Mouse (Mus musculus) cortical plate, adult 2 months (tissue): ENCODE results near the gene Col1a2. TPM values are rescaled to one million over a fixed set of nuclear protein-coding genes. Genes with fewer than 3 reads are reported as not detected.

Experiments used
- H3K27ac ChIP-seq: fragments of 200-500 bp; 2 replicates; pipeline ENCODE4 v1.5.1; 2012; ENCODE audit warnings: low read length, control low read depth, inconsistent platforms; ENCODE audit not compliant: insufficient read depth
- H3K4me1 ChIP-seq: fragments of 200-500 bp; 2 replicates; pipeline ENCODE4 v1.6.1; 2011; ENCODE audit warnings: low read length; ENCODE audit not compliant: control insufficient read depth, insufficient read depth
- H3K4me3 ChIP-seq: fragments of 200-500 bp; 2 replicates; pipeline ENCODE4 v1.5.1; 2011; ENCODE audit warnings: mild to moderate bottlenecking, low read length, control low read depth; ENCODE audit not compliant: insufficient read depth
- CTCF ChIP-seq: fragments of 200-500 bp; IDR thresholded peaks from 2 replicates; pipeline ENCODE4 v1.5.1; 2011; ENCODE audit warnings: mild to moderate bottlenecking, control low read depth, low read length; ENCODE audit not compliant: insufficient read depth; ENCODE audit errors: extremely low read depth
- POLR2A ChIP-seq: fragments of 200-500 bp; IDR thresholded peaks from 2 replicates; pipeline ENCODE4 v1.6.1; 2011; ENCODE audit warnings: mild to moderate bottlenecking, low read length, control low read depth; ENCODE audit not compliant: insufficient read depth; ENCODE audit errors: extremely low read depth
- polyA plus RNA-seq: library from polyadenylated mRNA; depleted of rRNA; stranded (reverse); fragments of >200 nt; gene quantifications from 2 replicates; pipeline ENCODE4 v1.2.3, GENCODE M21; 2012; rRNA removed

Gene Col1a2
- polyA plus RNA-seq: 6.5 and 8.1 TPM in 2 replicates

GRCm38 (mm10) chr6:4504603-4505131, at the start of gene Col1a2:
TSS of gene Col1a2 (plus strand) at chr6:4504814.
- Histone ChIP-seq H3K4me3 (peak within 1 kb of the TSS; percentile 4; the same call in 1 of the 2 replicates), H3K27ac (no peak within 1 kb of the TSS), H3K4me1 (no peaks in the 10 kb centered on the region)
- no peak for TF ChIP-seq POLR2A
- TF ChIP-seq CTCF: no peak

- TF ChIP-seq CTCF (no peak), POLR2A (no peak)
- no peaks in the 10 kb centered on the region for H3K4me1 ChIP-seq
- H3K4me3 ChIP-seq: no peak overlapping the region
- H3K27ac ChIP-seq: no peak overlapping the region
Measured at GRCm38 (mm10) chr6:4455518-4455917, 49.1 kb upstream of the Col1a2 start.

DNA sequence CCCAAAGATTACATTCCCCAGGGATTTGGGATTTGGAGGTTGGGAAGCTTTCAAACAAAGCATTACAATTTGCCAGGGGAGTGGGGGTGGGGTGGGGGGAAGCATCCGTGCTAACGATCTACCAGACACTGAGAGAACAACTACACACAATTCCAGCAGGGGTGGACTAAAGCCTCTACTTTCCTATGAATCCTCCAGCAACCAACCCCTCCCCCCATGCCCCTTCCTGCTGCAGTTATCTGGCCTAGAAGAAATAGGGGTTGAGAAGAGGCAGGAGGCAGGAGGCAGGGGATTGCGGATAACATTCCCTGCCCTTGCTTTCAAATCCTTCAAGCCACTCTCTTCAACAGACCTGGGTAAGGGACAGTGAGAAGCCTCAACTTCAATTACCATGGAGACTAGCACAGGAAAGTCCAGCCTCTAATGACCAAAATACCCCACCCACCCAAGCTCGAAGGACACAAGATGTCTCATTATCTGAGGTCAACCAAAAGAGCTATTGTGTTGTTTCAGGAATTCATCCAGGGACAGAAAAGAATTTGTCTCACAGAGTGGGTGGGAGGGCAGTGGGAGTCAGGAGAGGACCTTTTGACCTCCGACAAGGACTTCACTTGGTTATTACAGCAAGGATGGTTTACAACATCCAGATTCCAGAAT, 48.5 kb upstream of the Col1a2 start:
- no peak overlapping the region for H3K4me3 ChIP-seq
- no peaks in the 10 kb centered on the region for H3K4me1 ChIP-seq
- TF ChIP-seq POLR2A: no peak
- TF ChIP-seq CTCF: no peak
- no peak overlapping the region for H3K27ac ChIP-seq

DNA sequence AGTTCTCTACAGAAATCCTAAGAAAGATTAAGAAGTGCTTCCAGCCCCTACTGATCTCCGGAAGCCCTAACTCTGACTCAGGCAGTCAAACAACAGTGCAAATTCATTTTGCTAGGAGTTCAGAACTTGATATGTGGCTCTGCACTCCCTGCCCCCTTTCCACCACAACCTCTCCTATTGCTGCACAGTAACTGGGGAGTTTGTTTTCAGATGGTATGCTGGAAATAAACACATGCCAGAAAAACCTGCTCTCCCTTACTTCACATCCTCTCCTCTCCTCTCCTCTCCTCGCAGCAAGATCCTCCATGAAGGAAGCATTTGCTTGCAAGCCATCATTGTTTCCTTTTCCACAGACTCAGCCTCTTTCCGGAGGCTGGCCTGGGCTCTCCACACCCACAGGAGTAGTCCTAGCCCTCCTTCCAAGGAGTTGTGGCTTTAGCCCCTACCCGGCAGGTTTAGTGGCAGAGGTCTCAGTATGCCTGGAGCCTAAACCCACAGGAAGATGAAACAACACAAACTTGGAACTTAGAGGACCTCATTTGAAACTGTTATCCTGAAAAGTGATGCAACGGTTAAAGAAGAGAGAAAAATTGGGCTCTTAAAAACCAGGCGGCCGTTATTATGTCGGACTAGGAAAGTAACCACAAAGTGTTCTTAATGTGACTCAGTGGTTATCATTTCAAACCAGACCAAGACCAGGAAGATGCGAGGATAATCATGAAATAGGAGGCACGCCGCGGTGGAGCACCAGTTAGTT, 47.7 kb upstream of the Col1a2 start:
- no peaks in the 10 kb centered on the region for H3K4me1 ChIP-seq
- TF ChIP-seq POLR2A (no peak), CTCF (no peak)
- no peak overlapping the region for H3K4me3 ChIP-seq
- H3K27ac ChIP-seq: no peak overlapping the region

- Histone ChIP-seq H3K4me3 (no peak overlapping the region), H3K4me1 (no peaks in the 10 kb centered on the region), H3K27ac (no peak overlapping the region)
- no peak for TF ChIP-seq POLR2A
- no peak for TF ChIP-seq CTCF
Measured at GRCm38 (mm10) chr6:4457555-4457996, 47.0 kb upstream of the Col1a2 start.

DNA sequence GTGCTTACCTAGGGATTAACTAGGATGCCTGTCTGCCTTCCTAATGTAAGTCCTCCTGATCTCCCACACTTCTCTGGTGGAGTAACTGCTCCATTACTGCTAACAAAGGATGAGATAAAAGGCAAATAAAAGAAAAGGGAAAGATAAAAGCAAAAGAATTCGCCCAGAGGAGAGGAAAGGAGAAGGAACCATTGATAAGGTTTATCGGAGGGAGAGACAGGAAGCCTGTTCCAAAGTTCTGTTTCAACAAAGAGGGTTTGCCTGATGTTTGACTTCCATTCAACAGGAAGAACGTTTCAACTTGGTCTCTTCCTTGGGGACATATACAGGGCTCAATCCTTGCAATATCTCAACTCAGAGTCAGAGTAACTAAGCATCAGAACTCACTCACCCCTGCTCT, 39.3 kb upstream of the Col1a2 start:
- no peak overlapping the region for H3K27ac ChIP-seq
- TF ChIP-seq CTCF (no peak), POLR2A (no peak)

DNA sequence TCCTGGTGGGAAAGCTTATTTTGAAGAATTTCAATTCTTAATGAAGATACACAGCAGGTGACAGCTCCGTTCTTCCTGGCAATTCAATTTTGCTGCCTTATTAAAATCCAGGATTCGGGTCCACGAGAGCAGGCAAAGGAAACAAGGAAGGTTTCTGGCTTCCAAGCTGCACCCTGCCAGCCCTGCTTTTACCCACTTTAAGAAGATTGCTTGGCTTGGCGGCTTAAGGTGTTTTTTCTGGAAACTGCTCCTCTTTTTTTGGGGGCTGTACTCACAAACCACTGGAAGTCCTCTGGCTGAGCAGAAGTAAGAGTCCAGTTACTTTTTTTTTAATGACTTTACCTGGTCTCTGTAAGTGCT, 21.1 kb upstream of the Col1a2 start:
- Histone ChIP-seq H3K4me1 (no peaks in the 10 kb centered on the region), H3K4me3 (no peak overlapping the region), H3K27ac (no peak overlapping the region)
- no peak for TF ChIP-seq CTCF
- no peak for TF ChIP-seq POLR2A

More for the DNA sequence above, 39.3 kb upstream of the Col1a2 start:
- no peaks in the 10 kb centered on the region for H3K4me1 ChIP-seq
- no peak overlapping the region for H3K4me3 ChIP-seq

GRCm38 (mm10) chr6:4483937-4484601, 20.5 kb upstream of the Col1a2 start:
- Histone ChIP-seq H3K4me1 (no peaks in the 10 kb centered on the region), H3K4me3 (no peak overlapping the region), H3K27ac (no peak overlapping the region)
- TF ChIP-seq CTCF: no peak
- TF ChIP-seq POLR2A: no peak

GRCm38 (mm10) chr6:4488349-4488748, 16.3 kb upstream of the Col1a2 start:
- Histone ChIP-seq H3K4me1 (no peaks in the 10 kb centered on the region), H3K27ac (no peak overlapping the region), H3K4me3 (no peak overlapping the region)
- TF ChIP-seq POLR2A: no peak
- no peak for TF ChIP-seq CTCF
